ENCODE assay signal across 28 mouse cellular contexts in the genomic region with DNA sequence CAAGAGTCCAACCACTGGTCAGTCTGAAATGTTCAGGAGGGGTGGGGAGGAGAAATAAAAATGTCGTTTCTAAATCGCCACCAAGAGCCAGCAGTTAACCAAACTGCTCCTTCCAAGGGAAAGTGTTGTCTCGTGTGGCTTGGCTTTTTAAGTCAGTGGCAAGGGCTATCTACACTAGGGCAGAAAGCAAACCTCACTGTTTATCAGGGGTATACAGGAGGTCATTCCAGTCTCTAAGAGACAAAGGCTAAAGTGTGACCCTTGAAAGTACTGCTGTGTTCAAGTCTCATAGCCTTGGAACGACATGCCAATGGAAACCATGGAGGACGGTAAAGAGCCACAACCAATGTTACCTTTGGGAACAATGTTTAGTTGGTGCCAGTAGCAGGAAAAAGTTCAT. TPM values are rescaled to one million over a fixed set of nuclear protein-coding genes. Genes with fewer than 3 reads are reported as not detected.
A peak's percentile ranks its signal among the peaks of the same experiment; 100 is the strongest.
DNase-seq lines count a peak whose midpoint lies in the region; ATAC-seq and TF ChIP-seq lines count a peak whose summit lies in the region.
"Had no signal": no experiment of that assay in that cellular context is flagged by ENCODE, and none has a peak within 500 bp of the region (broad histone marks: within the 10 kb centered on the region; RNA-seq: fewer than 3 reads in every experiment).

No protein-coding gene starts in this region.

- ATAC-seq in heart, embryonic 12.5 days (ENCODE audit: insufficient number of reproducible peaks, low FRiP score): peak; percentile 84
- peak; percentile 78 for ATAC-seq in liver, embryonic 13.5 days (ENCODE audit: low read depth)
- peak; percentile 42; the same call in 1 of the 2 replicates for ATAC-seq in liver, embryonic 16.5 days (ENCODE audit: low read depth)
- ATAC-seq: forebrain, embryonic 13.5 days; forebrain, embryonic 16.5 days; hindbrain, postnatal 0 days; inflammation-experienced regulatory T-cells, adult 6 months had no signal

- WGBS in heart, embryonic 12.5 days: 69% methylated on average over 5 of the region's 5 CpGs
- 49% methylated on average over 5 of the region's 5 CpGs for WGBS in liver, embryonic 13.5 days (ENCODE audit: insufficient replicate concordance)
- 51% methylated on average over 5 of the region's 5 CpGs for WGBS in liver, embryonic 16.5 days (ENCODE audit: insufficient replicate concordance)
- 91% methylated on average over 5 of the region's 5 CpGs for WGBS in embryonic facial prominence, embryonic 10.5 days

- TF ChIP-seq POLR2A in embryonic fibroblast, embryonic 13.5 days (IDR thresholded peaks at IDR 0.05; ENCODE audit: low read depth, low read length): no peak

- no peaks in the 10 kb centered on the region for H3K27me3 ChIP-seq in heart, embryonic 12.5 days (replicated peaks)
- H3K27me3 ChIP-seq in liver, embryonic 13.5 days: no peaks in the 10 kb centered on the region
- H3K27me3 ChIP-seq in liver, embryonic 16.5 days (ENCODE audit: control insufficient read depth, insufficient read depth, low read depth, low read length): no peaks in the 10 kb centered on the region
- H3K27me3 ChIP-seq in embryonic facial prominence, embryonic 10.5 days (replicated peaks; ENCODE audit: low read depth, poor library complexity, severe bottlenecking): 0 out of 2 replicates have a peak, but pooled peaks cover 3% of the 10 kb centered on the region
- H3K27me3 ChIP-seq: CH12.LX; forebrain, embryonic 13.5 days; heart, embryonic 15.5 days had no signal

- no peak overlapping the region for H3K4me3 ChIP-seq in heart, embryonic 12.5 days
- H3K4me3 ChIP-seq in embryonic fibroblast, embryonic 13.5 days (ENCODE audit: insufficient read depth, low read length): no peak overlapping the region
- no peak overlapping the region for H3K4me3 ChIP-seq in liver, embryonic 13.5 days (replicated peaks)
- H3K4me3 ChIP-seq in liver, embryonic 16.5 days (ENCODE audit: low read depth, low read length): no peak overlapping the region
- no peak overlapping the region for H3K4me3 ChIP-seq in embryonic facial prominence, embryonic 10.5 days
- H3K4me3 ChIP-seq: embryonic facial prominence, embryonic 13.5 days; forebrain, embryonic 10.5 days; forebrain, embryonic 13.5 days; heart, embryonic 15.5 days had no signal

- H3K9me3 ChIP-seq in heart, embryonic 12.5 days (replicated peaks): no peaks in the 10 kb centered on the region
- H3K9me3 ChIP-seq in liver, embryonic 13.5 days (replicated peaks): no peaks in the 10 kb centered on the region
- no peaks in the 10 kb centered on the region for H3K9me3 ChIP-seq in liver, embryonic 16.5 days (replicated peaks; ENCODE audit: control insufficient read depth, low read length)
- H3K9me3 ChIP-seq in embryonic facial prominence, embryonic 10.5 days: no peaks in the 10 kb centered on the region
- H3K9me3 ChIP-seq: embryonic facial prominence, embryonic 13.5 days; forebrain, embryonic 10.5 days; forebrain, embryonic 13.5 days; G1E; heart, embryonic 15.5 days had no signal

- H3K27ac ChIP-seq in heart, embryonic 12.5 days (ENCODE audit: poor library complexity, severe bottlenecking): no peak overlapping the region
- peak overlapping the region; percentile 90 for H3K27ac ChIP-seq in embryonic fibroblast, embryonic 13.5 days (ENCODE audit: insufficient read depth, low read length)
- H3K27ac ChIP-seq in liver, embryonic 13.5 days: peak overlapping the region; percentile 23
- H3K27ac ChIP-seq in liver, embryonic 16.5 days (ENCODE audit: low read length): peak overlapping the region; percentile 50; the same call in 1 of the 2 replicates
- no peak overlapping the region for H3K27ac ChIP-seq in embryonic facial prominence, embryonic 10.5 days (replicated peaks)
- H3K27ac ChIP-seq: embryonic facial prominence, embryonic 13.5 days; forebrain, embryonic 10.5 days; forebrain, embryonic 13.5 days; heart, embryonic 15.5 days; hindbrain, embryonic 14.5 days; hindbrain, postnatal 0 days had no signal

- no peaks in the 10 kb centered on the region for H3K4me1 ChIP-seq in heart, embryonic 12.5 days (replicated peaks)
- H3K4me1 ChIP-seq in embryonic fibroblast, embryonic 13.5 days (ENCODE audit: control insufficient read depth, insufficient read depth, low read length): peaks cover 10% of the 10 kb centered on the region
- H3K4me1 ChIP-seq in liver, embryonic 13.5 days (replicated peaks): peaks cover 22% of the 10 kb centered on the region
- H3K4me1 ChIP-seq in liver, embryonic 16.5 days (ENCODE audit: control insufficient read depth, low read depth, low read length): no peaks in the 10 kb centered on the region; the same call in 1 of the 2 replicates
- H3K4me1 ChIP-seq in embryonic facial prominence, embryonic 10.5 days: no peaks in the 10 kb centered on the region
- H3K4me1 ChIP-seq: embryonic facial prominence, embryonic 13.5 days; forebrain, embryonic 10.5 days; forebrain, embryonic 13.5 days; heart, embryonic 15.5 days had no signal

- no peak for DNase-seq in heart, adult 8-10 months (ENCODE audit: low spot score)
- DNase-seq in liver, embryonic 13.5 days: no peak
- DNase-seq in right cerebral cortex, adult 2 months (ENCODE audit: low spot score in 2 of 2): no peak
- DNase-seq in embryonic facial prominence, embryonic 10.5 days (ENCODE audit: low spot score): no peak
- DNase-seq: adrenal gland, adult 2 months; adrenal gland, postnatal 14 days; B cell, adult 2 months; cerebellum, adult 11 months; cerebellum, adult 2 months; cerebellum, adult 9-11 months; cerebellum, postnatal 25 days; gastrocnemius, postnatal 10 days; gastrocnemius, postnatal 36 days; heart, postnatal 10 days; heart, postnatal 4 days had no signal

- no peak for TF ChIP-seq CTCF in embryonic fibroblast, embryonic 13.5 days (IDR thresholded peaks at IDR 0.05; ENCODE audit: borderline replicate concordance, insufficient read depth, low read length)

- peaks cover 10% of the 10 kb centered on the region; the same call in 1 of the 2 replicates for H3K36me3 ChIP-seq in heart, embryonic 12.5 days
- no peaks in the 10 kb centered on the region; the same call in 1 of the 2 replicates for H3K36me3 ChIP-seq in liver, embryonic 13.5 days
- no peaks in the 10 kb centered on the region for H3K36me3 ChIP-seq in liver, embryonic 16.5 days (ENCODE audit: control insufficient read depth, insufficient read depth)
- peaks cover 24% of the 10 kb centered on the region for H3K36me3 ChIP-seq in embryonic facial prominence, embryonic 10.5 days (replicated peaks)
- H3K36me3 ChIP-seq: G1E; heart, embryonic 15.5 days had no signal

- H3K9ac ChIP-seq in heart, embryonic 12.5 days: no peak overlapping the region
- no peak overlapping the region for H3K9ac ChIP-seq in liver, embryonic 13.5 days
- H3K9ac ChIP-seq in liver, embryonic 16.5 days (ENCODE audit: low read depth, low read length): no peak overlapping the region
- H3K9ac ChIP-seq: embryonic facial prominence, embryonic 13.5 days; forebrain, embryonic 13.5 days; heart, embryonic 15.5 days; hindbrain, embryonic 14.5 days had no signal

- H3K4me2 ChIP-seq in heart, embryonic 12.5 days: no peak overlapping the region
- peak overlapping the region; percentile 17; the same call in 1 of the 2 replicates for H3K4me2 ChIP-seq in liver, embryonic 13.5 days
- no peak overlapping the region for H3K4me2 ChIP-seq in liver, embryonic 16.5 days (ENCODE audit: low read depth, low read length)
- H3K4me2 ChIP-seq: embryonic facial prominence, embryonic 13.5 days; forebrain, embryonic 13.5 days; heart, embryonic 15.5 days; hindbrain, embryonic 14.5 days had no signal

RNA-seq across cellular contexts. Expression of gene Amot, which starts 15.0 kb away (rescaled TPM):
- 12.2 and 13.5 TPM in 2 replicates for polyA plus RNA-seq in heart, embryonic 12.5 days (2016; fragmentation: Nextera tagmentation; extraction: Ambion mirVana)
- total RNA-seq in heart, adult 8-10 months (2022): 10 to 100 TPM in 2 of 4 experiments, 1 to 10 TPM in 2; 6.2 to 17.6 (median 11.0) TPM
- 30.9 and 37.2 TPM in 2 replicates for polyA plus RNA-seq in embryonic fibroblast, embryonic 13.5 days (2011; ENCODE audit: insufficient read length, low read depth, missing spikeins)
- 5.2 and 6.4 TPM in 2 replicates for polyA plus RNA-seq in liver, embryonic 13.5 days (2015; fragmentation: Nextera tagmentation; extraction: Ambion mirVana)
- 5.8 and 6.0 TPM in 2 replicates for polyA plus RNA-seq in liver, embryonic 16.5 days (2015; fragmentation: Nextera tagmentation; extraction: Ambion mirVana)
- 33.7 and 40.6 TPM in 2 replicates for polyA plus RNA-seq in embryonic facial prominence, embryonic 10.5 days (2016; fragmentation: Nextera tagmentation; extraction: Ambion mirVana)
- total RNA-seq: CH12.LX had no signal

Comparison
In these comparisons a context has a peak if more than half of its experiments do, and no peak if none do; other contexts are left out.
1. H3K27ac ChIP-seq: peak in embryonic fibroblast, embryonic 13.5 days (single experiment), liver, embryonic 13.5 days (single experiment) and liver, embryonic 16.5 days (single experiment); none in heart, embryonic 12.5 days (single experiment) and embryonic facial prominence, embryonic 10.5 days (single experiment).
2. Peak in every context shown above with its lines, with median percentiles within 50 percentile points of each other: ATAC-seq.